Mouse (Mus musculus) bone marrow macrophage, adult 2 months (primary cell): Measurements from ENCODE around the gene Vsx2.

Source experiments
- CTCF ChIP-seq: IDR thresholded peaks from 2 replicates; pipeline ENCODE4 v1.5.1; 2012; ENCODE audit warnings: low read depth, mild to moderate bottlenecking, low read length, moderate library complexity
- POLR2A ChIP-seq: IDR thresholded peaks from 2 replicates; pipeline ENCODE4 v1.6.1; 2012; ENCODE audit warnings: mild to moderate bottlenecking, low read depth, low read length, borderline replicate concordance

- no peak for TF ChIP-seq CTCF
- no peak for TF ChIP-seq POLR2A
These were observed 36.3 kb downstream of the Vsx2 start for GRCm38 (mm10) chr12:84605860-84606259.
